Mouse (Mus musculus) hindbrain, embryonic 12.5 days (tissue): ENCODE results near the gene Olfr1411. TPM values are rescaled to one million over a fixed set of nuclear protein-coding genes. Genes with fewer than 3 reads are reported as not detected.

ENCODE experiments used
- ATAC-seq: fragments of 200-750 bp; cut with Nextera tagmentation; 2 replicates; pipeline ENCODE4 v1.8.0; 2017; ENCODE audit warnings: moderate TSS enrichment; ENCODE audit not compliant: low FRiP score
- H3K27ac ChIP-seq: fragments of 300-500 bp; sonication (generic); 2 replicates; pipeline ENCODE4 v1.5.1; 2016; ENCODE audit warnings: mild to moderate bottlenecking
- H3K27me3 ChIP-seq: fragments of 300-500 bp; sonication (generic); 2 replicates; pipeline ENCODE4 v1.6.1; 2016; ENCODE audit warnings: mild to moderate bottlenecking
- H3K36me3 ChIP-seq: fragments of 300-500 bp; sonication (generic); 2 replicates; pipeline ENCODE4 v1.6.1; 2016; ENCODE audit warnings: mild to moderate bottlenecking
- H3K4me1 ChIP-seq: fragments of 300-500 bp; sonication (generic); 2 replicates; pipeline ENCODE4 v1.6.1; 2016
- H3K4me2 ChIP-seq: fragments of 300-500 bp; sonication (generic); replicated peaks from 2 replicates; pipeline ENCODE4 v1.6.1; 2016; ENCODE audit warnings: mild to moderate bottlenecking
- H3K4me3 ChIP-seq: fragments of 300-500 bp; sonication (generic); 2 replicates; pipeline ENCODE4 v1.5.1; 2016; ENCODE audit warnings: mild to moderate bottlenecking
- H3K9ac ChIP-seq: fragments of 300-500 bp; sonication (generic); 2 replicates; pipeline ENCODE4 v1.6.1; 2016; ENCODE audit warnings: mild to moderate bottlenecking, moderate library complexity
- H3K9me3 ChIP-seq: fragments of 300-500 bp; sonication (generic); replicated peaks from 2 replicates; pipeline ENCODE4 v1.6.1; 2016; ENCODE audit warnings: mild to moderate bottlenecking
- WGBS: fragments of 180-500 bp; shearing (Covaris S2); methylation state at CpG from one replicate; pipeline ENCODE4 v1.1.7; 2016; 5-methylcytosine and 5-hydroxymethylcytosine counted together
- polyA plus RNA-seq: library from polyadenylated mRNA; unstranded; fragments of >200 nt; fragmentation: Nextera tagmentation; extraction: Ambion mirVana; gene quantifications from 2 replicates; pipeline ENCODE4 v1.2.1, GENCODE M21; 2016

The Olfr1411 gene
- polyA plus RNA-seq, 1 experiment from 2014 or later = not detected

GRCm38 (mm10) chr1:92628227-92628626, 34.0 kb downstream of the Olfr1411 start:
- no peaks in the 10 kb centered on the region; the same call in 1 of the 2 replicates for H3K27me3 ChIP-seq
- no peaks in the 10 kb centered on the region for H3K36me3 ChIP-seq
- no peak for ATAC-seq
- no peak overlapping the region for H3K4me2 ChIP-seq
- H3K4me1 ChIP-seq = no peaks in the 10 kb centered on the region
- H3K4me3 ChIP-seq = no peak overlapping the region
- whole genome bisulfite sequencing = 81% methylated on average over 4 of the region's 4 CpGs
- no peak overlapping the region for H3K27ac ChIP-seq
- H3K9me3 ChIP-seq = no peaks in the 10 kb centered on the region
- H3K9ac ChIP-seq = no peak overlapping the region

GRCm38 (mm10) chr1:92632196-92632595, 38.0 kb downstream of the Olfr1411 start:
- peaks cover 16% of the 10 kb centered on the region for H3K36me3 ChIP-seq
- H3K9ac ChIP-seq = no peak overlapping the region
- H3K27ac ChIP-seq = no peak overlapping the region
- no peak for ATAC-seq
- no peak overlapping the region for H3K4me2 ChIP-seq
- H3K4me3 ChIP-seq = no peak overlapping the region
- no peaks in the 10 kb centered on the region; the same call in 1 of the 2 replicates for H3K27me3 ChIP-seq
- peaks cover 11% of the 10 kb centered on the region for H3K4me1 ChIP-seq
- WGBS = 86% methylated on average over 5 of the region's 5 CpGs
- H3K9me3 ChIP-seq = no peaks in the 10 kb centered on the region

GRCm38 (mm10) chr1:92632948-92633347, 38.7 kb downstream of the Olfr1411 start:
- ATAC-seq = no peak
- Histone ChIP-seq H3K9me3 (no peaks in the 10 kb centered on the region), H3K4me1 (peaks cover 11% of the 10 kb centered on the region), H3K27ac (no peak overlapping the region), H3K4me3 (no peak overlapping the region), H3K9ac (no peak overlapping the region), H3K4me2 (no peak overlapping the region), H3K36me3 (peaks cover 23% of the 10 kb centered on the region), H3K27me3 (no peaks in the 10 kb centered on the region; the same call in 1 of the 2 replicates)
- 69% methylated on average over 6 of the region's 6 CpGs for WGBS

GRCm38 (mm10) chr1:92633726-92634125, 39.5 kb downstream of the Olfr1411 start:
- Histone ChIP-seq H3K9ac (no peak overlapping the region), H3K4me1 (peaks cover 11% of the 10 kb centered on the region), H3K36me3 (peaks cover 31% of the 10 kb centered on the region), H3K9me3 (no peaks in the 10 kb centered on the region), H3K4me2 (no peak overlapping the region), H3K27me3 (no peaks in the 10 kb centered on the region; the same call in 1 of the 2 replicates), H3K27ac (no peak overlapping the region), H3K4me3 (no peak overlapping the region)
- WGBS = 88% methylated on average over 8 of the region's 8 CpGs
- ATAC-seq = no peak

- no peak for ATAC-seq
- no peaks in the 10 kb centered on the region for H3K9me3 ChIP-seq
- peaks cover 11% of the 10 kb centered on the region for H3K4me1 ChIP-seq
- H3K27ac ChIP-seq = peak overlapping the region; percentile 64; the same call in 1 of the 2 replicates
- H3K36me3 ChIP-seq = peaks cover 36% of the 10 kb centered on the region
- no peak overlapping the region for H3K4me3 ChIP-seq
- WGBS = 74% methylated on average over 1 of the region's 1 CpGs
- H3K27me3 ChIP-seq = no peaks in the 10 kb centered on the region; the same call in 1 of the 2 replicates
- no peak overlapping the region for H3K9ac ChIP-seq
- no peak overlapping the region for H3K4me2 ChIP-seq
Measured at GRCm38 (mm10) chr1:92634569-92634968, 40.4 kb downstream of the Olfr1411 start.

GRCm38 (mm10) chr1:92634976-92635599, 40.9 kb downstream of the Olfr1411 start:
- peaks cover 15% of the 10 kb centered on the region for H3K4me1 ChIP-seq
- no peak overlapping the region for H3K9ac ChIP-seq
- H3K4me3 ChIP-seq = no peak overlapping the region
- peaks cover 36% of the 10 kb centered on the region for H3K36me3 ChIP-seq
- no peaks in the 10 kb centered on the region for H3K27me3 ChIP-seq
- H3K9me3 ChIP-seq = no peaks in the 10 kb centered on the region
- no peak overlapping the region for H3K4me2 ChIP-seq
- peak; percentile 78 for ATAC-seq
- WGBS = 62% methylated on average over 4 of the region's 4 CpGs
- peak overlapping the region; percentile 64 for H3K27ac ChIP-seq

GRCm38 (mm10) chr1:92636015-92636414, 41.8 kb downstream of the Olfr1411 start:
- Histone ChIP-seq H3K27me3 (no peaks in the 10 kb centered on the region), H3K27ac (0 out of 2 replicates have a peak overlapping the region, but pooled peaks have one; percentile 4), H3K9me3 (no peaks in the 10 kb centered on the region), H3K4me2 (no peak overlapping the region), H3K9ac (no peak overlapping the region), H3K4me3 (no peak overlapping the region), H3K36me3 (peaks cover 36% of the 10 kb centered on the region), H3K4me1 (peaks cover 24% of the 10 kb centered on the region)
- no peak for ATAC-seq
- WGBS = 84% methylated on average over 8 of the region's 8 CpGs

GRCm38 (mm10) chr1:92636676-92637075, 42.5 kb downstream of the Olfr1411 start:
- no peaks in the 10 kb centered on the region for H3K27me3 ChIP-seq
- ATAC-seq = no peak
- WGBS = 94% methylated on average over 11 of the region's 11 CpGs

GRCm38 (mm10) chr1:92637501-92638172, 43.4 kb downstream of the Olfr1411 start:
- no peak overlapping the region for H3K27ac ChIP-seq

More at GRCm38 (mm10) chr1:92636676-92637075, 42.5 kb downstream of the Olfr1411 start:
- no peak overlapping the region for H3K9ac ChIP-seq
- peaks cover 26% of the 10 kb centered on the region for H3K4me1 ChIP-seq
- peaks cover 36% of the 10 kb centered on the region for H3K36me3 ChIP-seq
- no peak overlapping the region for H3K4me3 ChIP-seq
- no peak overlapping the region for H3K27ac ChIP-seq
- H3K9me3 ChIP-seq = no peaks in the 10 kb centered on the region
- H3K4me2 ChIP-seq = no peak overlapping the region

GRCm38 (mm10) chr1:92638181-92638580, 44.0 kb downstream of the Olfr1411 start:
- Histone ChIP-seq H3K36me3 (peaks cover 36% of the 10 kb centered on the region), H3K4me2 (no peak overlapping the region), H3K9me3 (no peaks in the 10 kb centered on the region), H3K4me1 (peaks cover 33% of the 10 kb centered on the region), H3K27ac (0 out of 2 replicates have a peak overlapping the region, but pooled peaks have one; percentile 12), H3K4me3 (no peak overlapping the region), H3K9ac (no peak overlapping the region), H3K27me3 (no peaks in the 10 kb centered on the region)
- no peak for ATAC-seq
- WGBS = 96% methylated on average over 3 of the region's 3 CpGs

More at GRCm38 (mm10) chr1:92637501-92638172, 43.4 kb downstream of the Olfr1411 start:
- no peaks in the 10 kb centered on the region for H3K27me3 ChIP-seq
- no peak overlapping the region for H3K4me2 ChIP-seq
- no peak overlapping the region for H3K9ac ChIP-seq
- H3K4me3 ChIP-seq = no peak overlapping the region
- 90% methylated on average over 15 of the region's 15 CpGs for WGBS
- peaks cover 36% of the 10 kb centered on the region for H3K36me3 ChIP-seq
- H3K4me1 ChIP-seq = peaks cover 32% of the 10 kb centered on the region
- no peak for ATAC-seq
- H3K9me3 ChIP-seq = no peaks in the 10 kb centered on the region

- Histone ChIP-seq H3K9me3 (no peaks in the 10 kb centered on the region), H3K27ac (no peak overlapping the region), H3K4me1 (peaks cover 33% of the 10 kb centered on the region), H3K27me3 (no peaks in the 10 kb centered on the region), H3K4me3 (no peak overlapping the region), H3K36me3 (peaks cover 36% of the 10 kb centered on the region), H3K9ac (no peak overlapping the region), H3K4me2 (no peak overlapping the region)
- WGBS = 95% methylated on average over 4 of the region's 4 CpGs
- ATAC-seq = no peak
Measured at GRCm38 (mm10) chr1:92638736-92639135, 44.5 kb downstream of the Olfr1411 start.

- H3K9ac ChIP-seq = peak overlapping the region; percentile 94; the same call in 1 of the 2 replicates
- WGBS = 89% methylated on average over 6 of the region's 6 CpGs
- H3K9me3 ChIP-seq = no peaks in the 10 kb centered on the region
- no peak overlapping the region for H3K27ac ChIP-seq
- H3K27me3 ChIP-seq = no peaks in the 10 kb centered on the region
- H3K4me3 ChIP-seq = peak overlapping the region; percentile 89; the same call in 1 of the 2 replicates
- no peak for ATAC-seq
- peak overlapping the region; percentile 99 for H3K4me2 ChIP-seq
- H3K4me1 ChIP-seq = peaks cover 25% of the 10 kb centered on the region
- H3K36me3 ChIP-seq = peaks cover 36% of the 10 kb centered on the region
Measured at GRCm38 (mm10) chr1:92640393-92640792, 46.2 kb downstream of the Olfr1411 start.
